Mouse (Mus musculus) CH12.LX (cell line): ENCODE measurements around the gene Nat8f6.
"Not testable (repeated sequence)": the region's sequence is repeated elsewhere in the genome, so short reads cannot be mapped to it uniquely, and the experiment has no call there.

Experiments
- CTCF ChIP-seq, 2 experiments: IDR thresholded peaks in 1 of 2; conservative IDR thresholded peaks in 1 of 2; 2 replicates each; pipeline ENCODE4 v1.5.1; 2011 to 2012; ENCODE audit warnings: low read depth in 2 of 2, low read length in 2 of 2, improper control_type of control experiment in 1 of 2, inconsistent platforms in 1 of 2, mild to moderate bottlenecking in 1 of 2, moderate library complexity in 1 of 2
- SIN3A ChIP-seq: IDR thresholded peaks from 2 replicates; pipeline ENCODE4 v1.6.1; 2012; ENCODE audit warnings: low read length, improper control_type of control experiment, inconsistent platforms
- ZC3H11A ChIP-seq: IDR thresholded peaks from 2 replicates; pipeline ENCODE4 v1.6.1; 2012; ENCODE audit warnings: low read depth, mild to moderate bottlenecking, inconsistent platforms, low read length, improper control_type of control experiment

GRCm38 (mm10) chr6:85803180-85803579, 17.6 kb downstream of the Nat8f6 start:
- not testable (repeated sequence) for TF ChIP-seq CTCF (conservative IDR thresholded peaks at IDR 0.05 in 1 of 2, IDR thresholded peaks at IDR 0.05 in 1 of 2; ENCODE audit: low read depth in 2 of 2, low read length in 2 of 2); ZC3H11A; SIN3A
